In the genomic region with DNA sequence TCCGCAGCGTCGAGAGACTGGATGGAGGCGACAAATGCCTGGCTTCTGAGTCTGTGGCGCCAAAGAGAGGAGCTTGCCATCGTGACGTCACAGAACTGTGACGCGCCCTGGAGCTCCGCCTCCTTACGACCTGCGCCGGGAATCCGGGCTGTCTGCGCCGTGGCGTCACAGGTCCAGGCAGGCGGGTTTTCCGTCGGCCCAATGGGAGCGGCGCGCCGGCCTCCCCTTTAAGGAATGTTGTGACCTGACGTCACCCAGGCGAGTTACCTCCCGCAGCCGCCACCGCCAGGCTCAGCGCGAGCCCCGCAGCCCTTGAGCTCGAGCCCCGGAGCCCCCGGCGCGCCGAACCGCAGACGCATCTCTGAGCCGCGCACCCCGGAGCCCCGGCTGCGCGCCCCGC, we compare ENCODE assay signal across 8 mouse cellular contexts. TPM values are rescaled to one million over a fixed set of nuclear protein-coding genes. Genes with fewer than 3 reads are reported as not detected.
A peak's percentile ranks its signal among the peaks of the same experiment; 100 is the strongest.
DNase-seq lines count a peak whose midpoint lies in the region; ATAC-seq and TF ChIP-seq lines count a peak whose summit lies in the region.

A gene (plus strand): TSS at position 103 of the 400 bp plus-strand sequence.

- intact Hi-C loops in heart, postnatal 14 days (cut with DNase I) = loop anchor here (5.0 kb wide), 1 partner anchor 106 kb away; a partner anchor contains a TSS

- H3K4me2 ChIP-seq in forebrain, embryonic 14.5 days (ENCODE audit: low read length) = peak within 1 kb of the TSS; percentile 75
- H3K4me2 ChIP-seq in neural tube, embryonic 15.5 days = peak within 1 kb of the TSS; percentile 81

- H3K9ac ChIP-seq in ES-Bruce4 (ENCODE audit: low read depth, poor library complexity, severe bottlenecking) = peak within 1 kb of the TSS; percentile 66
- H3K9ac ChIP-seq in forebrain, embryonic 14.5 days (ENCODE audit: low read length) = peak within 1 kb of the TSS; percentile 91
- H3K9ac ChIP-seq in neural tube, embryonic 15.5 days (replicated peaks) = peak within 1 kb of the TSS; percentile 91

- H3K4me1 ChIP-seq in ES-Bruce4 (ENCODE audit: control insufficient read depth, insufficient read depth, low read length) = no peaks in the 10 kb centered on the region
- peaks cover 9% of the 10 kb centered on the region for H3K4me1 ChIP-seq in forebrain, embryonic 14.5 days (ENCODE audit: control insufficient read depth, insufficient read depth, low read length)
- peaks cover 15% of the 10 kb centered on the region for H3K4me1 ChIP-seq in neural tube, embryonic 15.5 days

- no peaks in the 10 kb centered on the region for H3K9me3 ChIP-seq in ES-Bruce4 (replicated peaks; ENCODE audit: control insufficient read depth, insufficient read depth, low read length, poor library complexity, severe bottlenecking)
- no peaks in the 10 kb centered on the region for H3K9me3 ChIP-seq in forebrain, embryonic 14.5 days (replicated peaks; ENCODE audit: control insufficient read depth, low read length)
- no peaks in the 10 kb centered on the region for H3K9me3 ChIP-seq in neural tube, embryonic 15.5 days (replicated peaks)

- under 1% methylated on average over 30 of the region's 47 CpGs for WGBS in forebrain, embryonic 14.5 days
- under 1% methylated on average over 45 of the region's 47 CpGs for WGBS in neural tube, embryonic 15.5 days

- H3K27me3 ChIP-seq in ES-Bruce4 (ENCODE audit: control insufficient read depth, insufficient read depth, low read length, poor library complexity, severe bottlenecking) = no peaks in the 10 kb centered on the region
- no peaks in the 10 kb centered on the region for H3K27me3 ChIP-seq in forebrain, embryonic 14.5 days (replicated peaks; ENCODE audit: control insufficient read depth, insufficient read depth, low read length)
- no peaks in the 10 kb centered on the region for H3K27me3 ChIP-seq in neural tube, embryonic 15.5 days (replicated peaks)

- H3K27ac ChIP-seq in ES-Bruce4 (ENCODE audit: insufficient read depth, low read length) = no peak within 1 kb of the TSS
- H3K27ac ChIP-seq in forebrain, embryonic 14.5 days (ENCODE audit: low read depth, low read length) = peak within 1 kb of the TSS; percentile 74
- H3K27ac ChIP-seq in neural tube, embryonic 15.5 days (replicated peaks) = peak within 1 kb of the TSS; percentile 91

- TF ChIP-seq CTCF in ES-Bruce4 (IDR thresholded peaks at IDR 0.05; ENCODE audit: low read depth, low read length) = no peak

- TF ChIP-seq EP300 in ES-Bruce4 (IDR thresholded peaks at IDR 0.05; ENCODE audit: insufficient read depth, low read depth, low read length) = no peak

- peak; percentile 97 for DNase-seq in forebrain, embryonic 14.5 days (ENCODE audit: low spot score)
- DNase-seq in heart, postnatal 14 days = peak; percentile 96 to 99
- DNase-seq in layer of hippocampus, adult 11-12 months (ENCODE audit: low spot score) = peak; percentile 98
- DNase-seq in lung, adult 18-20 months = peak; percentile 96 to 97
- DNase-seq in testis, postnatal 14 days (ENCODE audit: low spot score) = peak; percentile 96

- ATAC-seq in cerebellum, adult (ENCODE audit: insufficient number of reproducible peaks, low FRiP score, low TSS enrichment) = peak; percentile 83
- peak; percentile 95 for ATAC-seq in forebrain, embryonic 14.5 days
- ATAC-seq in neural tube, embryonic 15.5 days (ENCODE audit: low FRiP score) = peak; percentile 95

- H3K36me3 ChIP-seq in ES-Bruce4 (ENCODE audit: control insufficient read depth, insufficient read depth, low read length, poor library complexity, severe bottlenecking) = no peaks in the 10 kb centered on the region
- H3K36me3 ChIP-seq in forebrain, embryonic 14.5 days (ENCODE audit: control insufficient read depth, insufficient read depth, low read length) = peaks cover 24% of the 10 kb centered on the region
- peaks cover 20% of the 10 kb centered on the region for H3K36me3 ChIP-seq in neural tube, embryonic 15.5 days

- peak within 1 kb of the TSS; percentile 65 for H3K4me3 ChIP-seq in ES-Bruce4 (ENCODE audit: low read depth, low read length)
- H3K4me3 ChIP-seq in forebrain, embryonic 14.5 days (ENCODE audit: low read depth, low read length) = peak within 1 kb of the TSS; percentile 91
- peak within 1 kb of the TSS; percentile 79 for H3K4me3 ChIP-seq in neural tube, embryonic 15.5 days (replicated peaks)

- TF ChIP-seq POLR2A in ES-Bruce4 (IDR thresholded peaks at IDR 0.05; ENCODE audit: insufficient read depth, low read length) = no peak

RNA-seq across cellular contexts. Expression of the gene that starts here (rescaled TPM):
- 51.5 and 59.2 TPM in 2 replicates for polyA plus RNA-seq in ES-Bruce4 (2011; ENCODE audit: insufficient read depth, insufficient read length, low read depth, missing spikeins)
- polyA plus RNA-seq in forebrain, embryonic 14.5 days (2014; fragmentation: Nextera tagmentation; extraction: Ambion mirVana) = 338 TPM in 2 replicates
- total RNA-seq in heart, postnatal 14 days (2021) = 100 to 1,000 TPM; 692 to 703 TPM
- 588 and 743 TPM in 2 replicates for polyA plus RNA-seq in neural tube, embryonic 15.5 days (2015; fragmentation: Nextera tagmentation; extraction: Ambion mirVana)
